Mouse (Mus musculus) gastrocnemius, postnatal 10 days (tissue): ENCODE measurements around the gene Gpr137b. TPM values are rescaled to one million over a fixed set of nuclear protein-coding genes. Genes with fewer than 3 reads are reported as not detected.
"Not testable (repeated sequence)": the region's sequence is repeated elsewhere in the genome, so short reads cannot be mapped to it uniquely, and the experiment has no call there.

Experiments
- DNase-seq: peaks from one replicate; pipeline ENCODE4 v3.0.0; 2021; ENCODE audit warnings: mixed read lengths
- long read RNA-seq, 2 experiments: library from polyadenylated mRNA; stranded (forward); transcript quantifications; one replicate each; pipeline ENCODE4 v2.0.0; 2021
- total RNA-seq, 2 experiments: library from RNA; stranded (reverse); gene quantifications; 2 replicates each; pipeline ENCODE4 v1.2.3; 2021

Gene Gpr137b
- total RNA-seq, result 10 to 100 TPM in 1 of 2 experiments, 1 to 10 TPM in 1; 7.0 to 14.5 TPM
- long read RNA-seq, experiment 1, transcript Gpr137b-201 (7 exons, 2,971 nt), result major isoform, 8 of 18 reads
- long read RNA-seq, experiment 1, partial matches to known transcripts, result 1 of 18 reads
- long read RNA-seq, experiment 1, other reads (novel, unspliced or antisense), result 7 of 18 reads
- long read RNA-seq, experiment 2, partial matches to known transcripts, result 0 of 8 reads
- long read RNA-seq, experiment 2, other reads (novel, unspliced or antisense), result 2 of 8 reads

GRCm38 (mm10) chr13:13393228-13394095 is at the start of gene Gpr137b:
TSS of gene Gpr137b (minus strand) at chr13:13394014.
- peak; percentile 29 for DNase-seq

- not testable (repeated sequence) for DNase-seq
Measured at GRCm38 (mm10) chr13:13438112-13438953, 44.5 kb upstream of the Gpr137b start.

GRCm38 (mm10) chr13:13437460-13438015 is 43.7 kb upstream of the Gpr137b start, which contains the start of gene Nid1:
TSS of gene Nid1 (plus strand) at chr13:13437551.
- not testable (repeated sequence) for DNase-seq

- not testable (repeated sequence) for DNase-seq
Measured at GRCm38 (mm10) chr13:13436161-13436560, 42.3 kb upstream of the Gpr137b start.

- not testable (repeated sequence) for DNase-seq
Measured at GRCm38 (mm10) chr13:13423301-13423700, 29.5 kb upstream of the Gpr137b start.

- not testable (repeated sequence) for DNase-seq
Measured at GRCm38 (mm10) chr13:13418859-13419258, 25.0 kb upstream of the Gpr137b start.

GRCm38 (mm10) chr13:13416007-13416337 is 22.2 kb upstream of the Gpr137b start:
- not testable (repeated sequence) for DNase-seq

GRCm38 (mm10) chr13:13415120-13416006 is 21.5 kb upstream of the Gpr137b start:
- peak; percentile 39 for DNase-seq

GRCm38 (mm10) chr13:13414206-13414605 is 20.4 kb upstream of the Gpr137b start:
- no peak for DNase-seq

- not testable (repeated sequence) for DNase-seq
Measured at GRCm38 (mm10) chr13:13405511-13405910, 11.7 kb upstream of the Gpr137b start.

GRCm38 (mm10) chr13:13404517-13405155 is 10.8 kb upstream of the Gpr137b start:
- DNase-seq, result not testable (repeated sequence)

- not testable (repeated sequence) for DNase-seq
Measured at GRCm38 (mm10) chr13:13403839-13404238, 10.0 kb upstream of the Gpr137b start.

- not testable (repeated sequence) for DNase-seq
Measured at GRCm38 (mm10) chr13:13403366-13403765, 9.6 kb upstream of the Gpr137b start.

GRCm38 (mm10) chr13:13402818-13403217 is 9.0 kb upstream of the Gpr137b start:
- not testable (repeated sequence) for DNase-seq

- not testable (repeated sequence) for DNase-seq
Measured at GRCm38 (mm10) chr13:13400851-13401250, 7.0 kb upstream of the Gpr137b start.

GRCm38 (mm10) chr13:13394096-13394395 is 232 bp upstream of the Gpr137b start:
- not testable (repeated sequence) for DNase-seq

GRCm38 (mm10) chr13:13378168-13378859 is 15.5 kb downstream of the Gpr137b start:
- DNase-seq, result not testable (repeated sequence)

GRCm38 (mm10) chr13:13377180-13377579 is 16.6 kb downstream of the Gpr137b start:
- no peak for DNase-seq

GRCm38 (mm10) chr13:13373965-13374364 is 19.8 kb downstream of the Gpr137b start:
- not testable (repeated sequence) for DNase-seq

- not testable (repeated sequence) for DNase-seq
Measured at GRCm38 (mm10) chr13:13371436-13371835, 22.4 kb downstream of the Gpr137b start.
